Mouse (Mus musculus) inflammation-experienced regulatory T-cells, adult 6 months (primary cell): ENCODE measurements around the gene Bmper. TPM values are rescaled to one million over a fixed set of nuclear protein-coding genes. Genes with fewer than 3 reads are reported as not detected.

ENCODE experiments used
- ATAC-seq: one replicate; pipeline ENCODE4 v1.8.0; 2017
- polyA plus RNA-seq, 3 experiments: library from polyadenylated mRNA; unstranded; fragments of 100-300 nt; shearing (Covaris generic); gene quantifications; one replicate each; pipeline ENCODE4 v1.2.1; 2017

The Bmper gene
- polyA plus RNA-seq, 3 experiments from 2014 or later: not detected

DNA sequence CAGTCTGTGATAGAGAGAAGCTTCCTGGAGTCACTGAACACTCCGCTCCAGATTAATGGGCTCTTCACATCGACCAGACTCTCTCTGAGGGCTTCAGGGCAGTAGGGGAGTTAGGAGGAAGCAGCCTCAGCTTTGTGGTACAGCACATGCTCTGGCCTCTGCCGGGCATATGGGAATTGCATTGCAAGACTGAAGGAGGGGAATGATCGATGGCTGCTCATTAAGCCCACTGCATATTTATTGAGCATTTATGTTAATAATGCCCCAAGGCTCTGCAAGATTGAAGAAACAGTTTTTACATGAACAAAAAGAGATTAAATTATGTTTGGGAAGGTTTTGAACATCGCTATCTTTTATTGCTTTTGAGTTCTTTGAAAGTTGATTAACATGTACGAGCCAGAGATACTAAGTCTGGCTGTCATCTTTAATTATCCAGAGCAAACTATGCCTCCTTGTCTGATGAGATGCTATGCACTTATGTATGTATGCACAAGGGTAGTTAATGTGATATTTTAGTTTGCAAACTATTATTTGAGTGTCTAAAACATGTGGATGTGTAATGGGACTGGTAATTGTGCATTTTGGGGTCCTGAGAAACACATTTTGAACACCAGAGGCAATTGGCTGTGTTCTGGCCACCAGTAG lies 13.9 kb downstream of the Bmper start:
- ATAC-seq: no peak

GRCm38 (mm10) chr9:23239011-23239410 lies 16.1 kb downstream of the Bmper start:
- no peak for ATAC-seq

DNA sequence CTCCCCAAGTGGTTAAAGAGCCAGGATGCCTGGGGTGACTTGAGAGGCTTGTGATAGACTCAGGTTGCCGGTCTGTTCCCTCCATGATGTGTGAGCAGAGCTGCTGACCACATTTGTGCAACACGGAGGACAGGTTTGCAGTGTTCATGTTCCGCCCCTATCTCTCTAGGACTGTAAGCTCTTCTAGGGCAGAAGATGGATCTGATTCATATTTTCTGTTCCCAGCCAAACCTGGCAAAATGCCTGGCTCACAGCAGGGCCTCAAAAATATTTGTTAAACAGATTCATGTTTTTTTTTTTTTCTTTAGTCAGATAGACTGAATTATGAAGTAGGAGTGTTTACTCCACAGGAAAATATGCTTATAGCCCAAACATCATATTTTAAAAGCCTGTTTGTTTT lies 20.0 kb downstream of the Bmper start:
- ATAC-seq: no peak

GRCm38 (mm10) chr9:23243869-23244268 lies 21.0 kb downstream of the Bmper start:
- no peak for ATAC-seq

DNA sequence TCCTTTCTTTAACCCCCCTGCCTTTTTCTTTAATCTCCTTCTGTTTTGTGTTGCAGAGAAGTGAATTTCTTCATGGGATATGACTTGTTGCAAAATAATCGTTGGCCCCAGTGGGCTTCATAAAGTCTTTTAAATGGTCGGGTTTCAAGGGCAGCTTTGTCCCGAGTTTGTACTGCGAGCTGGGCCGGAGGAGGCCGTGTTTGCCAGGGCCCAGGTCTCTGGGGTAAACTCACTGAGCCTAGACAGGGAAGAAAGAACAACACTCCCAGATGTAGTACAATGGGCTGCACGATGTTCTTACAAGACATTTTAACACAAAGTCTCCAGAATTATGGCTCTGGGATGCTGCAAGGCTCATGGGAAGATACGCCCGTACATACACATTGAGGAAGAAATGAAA lies 23.5 kb downstream of the Bmper start:
- no peak for ATAC-seq

DNA sequence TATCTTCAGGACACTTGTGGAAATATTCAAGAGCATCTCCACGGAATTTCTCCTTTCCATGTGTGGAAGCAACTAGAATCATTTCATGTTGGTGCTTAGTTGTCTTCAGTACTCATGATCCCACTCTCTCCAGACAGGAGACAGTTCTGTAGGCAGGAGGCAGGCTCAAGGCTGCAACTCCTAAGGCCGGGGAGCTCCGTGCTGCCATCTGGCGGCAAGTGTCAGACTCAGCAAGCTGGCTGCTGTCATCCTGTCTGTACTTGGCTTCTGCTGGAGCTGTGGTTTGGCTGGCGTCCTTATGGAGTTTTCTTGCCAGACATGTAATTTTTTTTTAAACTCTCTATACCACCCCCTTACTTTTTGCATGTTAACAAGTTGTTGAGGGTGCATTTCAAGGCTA lies 27.1 kb downstream of the Bmper start:
- ATAC-seq: no peak

DNA sequence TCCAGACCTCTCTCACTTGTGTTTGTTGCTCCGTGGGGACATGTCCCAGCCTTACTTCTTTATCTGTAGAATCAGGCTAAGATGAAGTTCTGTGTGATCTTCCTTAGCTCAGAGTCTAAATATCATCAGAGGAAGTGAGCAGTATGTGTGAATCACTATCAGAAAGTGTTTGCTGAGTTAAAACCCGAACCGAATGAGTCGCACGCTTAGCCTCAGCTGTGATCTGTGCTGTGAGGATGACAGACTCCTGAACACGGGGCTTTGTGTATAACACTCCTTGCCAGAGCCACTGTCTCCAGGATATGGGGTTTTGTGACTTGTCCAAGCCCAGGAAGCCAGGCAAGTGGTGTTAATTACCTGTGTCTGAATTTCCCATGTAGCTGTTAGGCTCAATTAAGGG lies 28.1 kb downstream of the Bmper start:
- no peak for ATAC-seq

GRCm38 (mm10) chr9:23253624-23254023 lies 30.7 kb downstream of the Bmper start:
- ATAC-seq: no peak

- ATAC-seq: no peak
These were observed 31.6 kb downstream of the Bmper start for GRCm38 (mm10) chr9:23254237-23255214.

- no peak for ATAC-seq
These were observed 33.0 kb downstream of the Bmper start for GRCm38 (mm10) chr9:23255841-23256240.

DNA sequence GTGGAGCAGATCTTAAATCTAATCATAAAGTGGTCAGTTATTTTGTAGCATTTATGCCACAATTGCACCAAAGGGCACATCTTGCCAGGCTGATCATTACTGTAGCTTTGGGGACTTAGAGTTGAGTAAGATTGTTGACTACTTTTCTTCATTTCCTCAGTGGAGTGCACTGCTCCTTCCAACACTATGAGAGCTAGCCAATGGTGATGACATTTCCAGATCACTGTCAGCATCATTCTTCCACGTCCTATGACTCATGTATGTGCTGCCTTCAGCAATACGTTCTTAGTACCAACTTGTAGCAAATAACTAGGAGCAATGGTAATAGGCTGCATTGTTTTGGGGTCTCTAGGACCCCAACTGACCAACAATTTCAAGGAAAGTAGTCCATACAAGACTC lies 33.7 kb downstream of the Bmper start:
- ATAC-seq: no peak

DNA sequence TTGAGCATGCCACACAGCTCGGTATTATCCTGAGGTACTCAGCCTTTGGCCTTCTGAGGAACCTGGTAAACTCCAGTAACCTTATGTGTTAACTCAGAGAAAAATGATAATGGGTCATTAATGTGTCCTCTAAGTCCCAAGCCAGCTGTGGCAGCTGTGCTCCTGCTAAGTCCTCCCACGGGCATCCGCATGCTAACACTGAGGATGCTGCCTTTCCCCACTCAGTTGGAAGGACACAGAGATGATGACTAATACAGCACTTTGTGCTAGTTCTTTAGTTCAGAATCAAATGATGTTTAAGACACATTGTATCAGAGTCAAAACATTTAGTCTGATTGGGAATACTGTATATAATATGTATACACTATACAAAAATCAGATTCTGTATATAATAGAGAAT lies 39.0 kb downstream of the Bmper start:
- ATAC-seq: no peak

GRCm38 (mm10) chr9:23262851-23263250 lies 40.0 kb downstream of the Bmper start:
- no peak for ATAC-seq

DNA sequence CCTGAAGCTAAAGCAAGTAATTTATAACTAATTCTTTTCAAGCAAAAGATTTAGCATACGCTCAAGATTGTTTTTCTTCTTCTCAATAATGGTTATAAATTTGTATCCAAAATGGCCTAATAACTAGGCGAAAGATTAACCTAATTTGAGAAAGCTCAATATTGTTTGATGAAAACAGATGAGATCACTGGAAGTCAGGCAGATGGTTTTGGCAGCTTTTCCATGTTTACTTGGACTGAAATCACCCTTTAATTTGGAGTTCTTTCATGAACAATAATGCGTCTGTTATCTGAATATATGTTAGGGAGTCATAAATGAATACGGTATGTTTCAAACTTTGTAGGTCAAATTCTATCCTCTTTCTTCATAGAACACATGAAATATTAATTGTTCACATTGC lies 41.6 kb downstream of the Bmper start:
- no peak for ATAC-seq

DNA sequence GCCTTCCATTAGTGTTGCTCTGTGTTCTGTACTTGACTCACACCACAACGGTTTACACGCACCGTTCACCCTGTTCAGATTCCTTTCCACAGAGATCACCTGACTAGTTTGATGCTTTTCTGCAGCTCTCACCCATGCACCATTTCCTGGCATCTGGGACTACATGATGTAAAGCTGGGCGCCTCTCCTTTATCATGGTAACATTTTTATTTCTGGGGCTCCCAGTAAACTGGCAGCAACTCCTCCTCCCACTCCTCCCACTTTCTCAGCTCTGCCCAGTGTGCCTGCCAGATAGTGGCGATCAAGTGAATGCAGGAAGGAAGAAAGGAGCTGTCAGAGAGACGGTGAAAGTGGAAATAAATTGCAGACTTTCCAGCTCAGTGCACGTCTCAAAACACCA lies 45.7 kb downstream of the Bmper start:
- ATAC-seq: no peak

DNA sequence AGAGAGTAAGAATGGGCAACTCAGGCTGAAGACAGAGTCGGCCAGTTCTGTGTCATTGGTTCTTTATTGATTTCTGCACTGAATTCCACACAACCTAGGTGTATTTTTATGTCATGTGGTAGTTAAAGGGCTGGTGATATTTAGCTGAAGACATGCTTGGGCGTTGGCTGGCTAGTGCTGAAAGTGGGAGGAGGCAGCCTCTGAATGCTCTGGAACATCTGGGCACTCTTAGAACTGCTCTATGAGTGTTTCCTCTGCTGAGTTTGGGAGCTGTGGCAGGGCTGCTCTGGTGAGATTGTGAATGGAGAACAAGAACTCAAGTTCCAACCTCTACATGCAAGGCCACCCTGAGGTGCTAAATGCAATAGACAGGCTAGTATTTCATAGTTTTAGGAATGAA lies 46.2 kb downstream of the Bmper start:
- ATAC-seq: no peak

DNA sequence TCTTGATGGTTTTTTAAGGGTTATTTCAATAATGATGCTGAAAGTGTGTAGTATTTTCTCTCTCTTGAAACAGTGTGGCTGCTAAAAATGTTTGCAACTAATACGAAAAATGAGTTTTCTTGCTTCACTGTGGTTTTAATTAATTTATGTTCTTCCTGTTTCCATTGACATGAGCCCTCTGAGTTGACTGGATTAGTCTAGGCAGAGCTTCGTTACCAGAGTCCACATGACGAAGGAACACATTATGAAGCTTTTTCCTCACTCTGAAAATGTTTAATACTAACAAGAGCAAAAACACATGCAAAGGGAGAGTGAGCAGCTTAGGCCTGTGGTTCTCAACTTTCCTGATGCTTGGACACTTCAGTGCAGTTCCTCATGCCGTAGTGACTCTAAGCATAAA lies 53.4 kb downstream of the Bmper start:
- ATAC-seq: no peak

- no peak for ATAC-seq
These were observed 62.1 kb downstream of the Bmper start for GRCm38 (mm10) chr9:23284940-23285460.

DNA sequence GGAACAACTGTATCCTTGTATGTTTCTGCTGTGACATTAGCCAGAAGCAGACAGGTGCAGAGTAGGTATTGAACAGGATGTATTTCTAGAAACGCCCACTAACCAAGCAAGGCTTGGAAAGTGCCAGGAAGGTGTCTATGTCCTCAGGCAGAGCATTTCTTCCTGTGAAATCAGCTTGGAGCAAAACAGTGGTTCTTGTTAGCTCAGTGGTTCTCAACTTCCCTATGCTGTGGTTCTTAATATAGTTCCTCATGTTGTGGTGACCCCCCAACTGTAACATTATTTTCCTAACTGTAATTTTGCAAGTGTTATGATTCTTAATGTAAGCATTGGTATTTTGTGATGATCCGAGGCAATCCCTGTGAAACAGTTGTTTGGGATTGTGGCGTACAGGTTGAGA lies 70.7 kb downstream of the Bmper start:
- no peak for ATAC-seq

DNA sequence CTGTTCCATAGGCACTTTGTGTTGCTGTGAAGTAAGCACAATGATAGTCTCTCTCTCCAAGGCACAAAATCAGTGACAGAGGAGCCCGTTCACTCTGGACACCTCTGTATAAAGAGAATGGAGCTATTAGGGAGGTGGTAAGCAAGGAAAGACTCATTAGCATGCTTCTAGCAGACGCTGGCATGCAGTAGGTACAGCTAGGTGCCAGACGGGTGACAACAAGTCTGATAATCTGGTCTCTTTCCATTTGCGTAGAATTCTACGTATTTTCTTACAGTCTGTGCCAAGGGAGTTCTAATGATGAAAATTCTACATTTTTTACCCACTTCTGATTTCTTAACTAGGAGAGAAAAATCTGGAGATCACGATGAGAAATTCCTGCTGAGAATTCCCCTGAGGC lies 72.7 kb downstream of the Bmper start:
- ATAC-seq: no peak

GRCm38 (mm10) chr9:23297491-23298170 lies 74.8 kb downstream of the Bmper start:
- ATAC-seq: no peak

GRCm38 (mm10) chr9:23300376-23300775 lies 77.5 kb downstream of the Bmper start:
- ATAC-seq: no peak

GRCm38 (mm10) chr9:23305681-23306080 lies 82.8 kb downstream of the Bmper start:
- no peak for ATAC-seq
